Mouse (Mus musculus) neural tube, embryonic 11.5 days (tissue): ENCODE data around the gene Nepro. TPM values are rescaled to one million over a fixed set of nuclear protein-coding genes. Genes with fewer than 3 reads are reported as not detected.

Experiments
- polyA plus RNA-seq: library from polyadenylated mRNA; unstranded; fragments of >200 nt; fragmentation: Nextera tagmentation; extraction: Ambion mirVana; gene quantifications from 2 replicates; pipeline ENCODE4 v1.2.1, GENCODE M21; 2014

The Nepro gene
- polyA plus RNA-seq, 1 experiment from 2014 or later = 12.3 TPM

Other genes with a start within 250 kb of the Nepro start
- 43.8 and 48.2 TPM in 2 replicates for gene Boc, start 165.4 kb upstream of the Nepro start, polyA plus RNA-seq
- gene Gtpbp8, start 22.1 kb downstream of the Nepro start, polyA plus RNA-seq = 31.9 and 33.2 TPM in 2 replicates
- gene Cd200r1, start 41.4 kb downstream of the Nepro start, polyA plus RNA-seq = 0.38 and 0.58 TPM in 2 replicates
- gene Cd200r4, start 87.4 kb downstream of the Nepro start, polyA plus RNA-seq = not detected in 2 replicates
- not detected in 2 replicates for gene Cd200r2, start 142.8 kb downstream of the Nepro start, polyA plus RNA-seq
- gene Cd200r3, start 219.4 kb downstream of the Nepro start, polyA plus RNA-seq = not detected in 2 replicates